ENCODE assay signal across 18 mouse cellular contexts in genomic region chr6:31414303-31414702, GRCm38 (mm10). TPM values are rescaled to one million over a fixed set of nuclear protein-coding genes. Genes with fewer than 3 reads are reported as not detected.
DNase-seq lines count a peak whose midpoint lies in the region; ATAC-seq and TF ChIP-seq lines count a peak whose summit lies in the region.
"Had no signal": no experiment of that assay in that cellular context is flagged by ENCODE, and none has a peak within 500 bp of the region (broad histone marks: within the 10 kb centered on the region; RNA-seq: fewer than 3 reads in every experiment).

No protein-coding gene starts in this region.

- 32% methylated on average over 1 of the region's 1 CpGs for WGBS in forebrain, embryonic 14.5 days
- 53% methylated on average over 1 of the region's 1 CpGs for WGBS in forebrain, embryonic 12.5 days
- 18% methylated on average over 1 of the region's 1 CpGs for WGBS in forebrain, postnatal 0 days
- whole genome bisulfite sequencing in forebrain, embryonic 10.5 days, result 60% methylated on average over 1 of the region's 1 CpGs
- WGBS in heart, adult 2 months, result 0% methylated on average over 1 of the region's 1 CpGs

- peaks cover 14% of the 10 kb centered on the region for H3K79me2 ChIP-seq in heart, adult 2 months (replicated peaks; ENCODE audit: control insufficient read depth, insufficient read depth, low read length)

- H3K4me3 ChIP-seq in forebrain, embryonic 14.5 days (ENCODE audit: low read depth, low read length), result no peak overlapping the region
- no peak overlapping the region for H3K4me3 ChIP-seq in forebrain, embryonic 12.5 days (replicated peaks)
- no peak overlapping the region for H3K4me3 ChIP-seq in forebrain, postnatal 0 days (ENCODE audit: low read depth, low read length)
- H3K4me3 ChIP-seq in forebrain, embryonic 10.5 days, result no peak overlapping the region
- no peak overlapping the region for H3K4me3 ChIP-seq in heart, adult 2 months
- H3K4me3 ChIP-seq: embryonic facial prominence, embryonic 13.5 days; embryonic facial prominence, embryonic 15.5 days; erythroblast, embryonic 14.5 days; forebrain, embryonic 13.5 days had no signal

- H3K27ac ChIP-seq in forebrain, embryonic 14.5 days (ENCODE audit: low read depth, low read length), result no peak overlapping the region
- no peak overlapping the region for H3K27ac ChIP-seq in forebrain, embryonic 12.5 days
- no peak overlapping the region for H3K27ac ChIP-seq in forebrain, postnatal 0 days (ENCODE audit: low read depth, low read length)
- no peak overlapping the region for H3K27ac ChIP-seq in forebrain, embryonic 10.5 days
- H3K27ac ChIP-seq in heart, adult 2 months, result no peak overlapping the region
- H3K27ac ChIP-seq: embryonic facial prominence, embryonic 13.5 days; embryonic facial prominence, embryonic 15.5 days; forebrain, embryonic 13.5 days had no signal

- no peaks in the 10 kb centered on the region for H3K36me3 ChIP-seq in forebrain, embryonic 14.5 days (ENCODE audit: control insufficient read depth, insufficient read depth, low read length)
- no peaks in the 10 kb centered on the region for H3K36me3 ChIP-seq in forebrain, embryonic 12.5 days (replicated peaks)
- H3K36me3 ChIP-seq in forebrain, postnatal 0 days (ENCODE audit: insufficient read depth), result no peaks in the 10 kb centered on the region
- peaks cover 5% of the 10 kb centered on the region; the same call in 1 of the 2 replicates for H3K36me3 ChIP-seq in forebrain, embryonic 10.5 days (replicated peaks)
- peaks cover 30% of the 10 kb centered on the region for H3K36me3 ChIP-seq in heart, adult 2 months (ENCODE audit: control insufficient read depth, insufficient read depth, low read length)
- H3K36me3 ChIP-seq: embryonic facial prominence, embryonic 13.5 days; embryonic facial prominence, embryonic 15.5 days had no signal

- intact Hi-C loops in heart, adult 2 months (cut with DNase I), result no loop called here
- intact Hi-C loops in heart, postnatal 25 days (cut with DNase I), result no loop called here

- H3K9me3 ChIP-seq in forebrain, embryonic 14.5 days (replicated peaks; ENCODE audit: control insufficient read depth, low read length), result no peaks in the 10 kb centered on the region
- H3K9me3 ChIP-seq in forebrain, embryonic 12.5 days, result no peaks in the 10 kb centered on the region
- no peaks in the 10 kb centered on the region for H3K9me3 ChIP-seq in forebrain, postnatal 0 days (ENCODE audit: low read length)
- no peaks in the 10 kb centered on the region; the same call in 1 of the 2 replicates for H3K9me3 ChIP-seq in forebrain, embryonic 10.5 days
- H3K9me3 ChIP-seq: embryonic facial prominence, embryonic 13.5 days; embryonic facial prominence, embryonic 15.5 days had no signal

- no peak for TF ChIP-seq POLR2A in heart, adult 2 months (IDR thresholded peaks at IDR 0.05; ENCODE audit: insufficient read depth, low read depth, low read length)
- TF ChIP-seq POLR2A in brain, embryonic 14.5 days (IDR thresholded peaks at IDR 0.05; ENCODE audit: borderline replicate concordance, extremely low read depth, insufficient read depth, insufficient read length, poor library complexity, severe bottlenecking), result no peak

- no peak for TF ChIP-seq EP300 in heart, adult 2 months (IDR thresholded peaks at IDR 0.05; ENCODE audit: insufficient read depth, low read depth, low read length)

- H3K4me2 ChIP-seq in forebrain, embryonic 14.5 days (ENCODE audit: low read length), result no peak overlapping the region
- H3K4me2 ChIP-seq in forebrain, embryonic 12.5 days, result no peak overlapping the region
- no peak overlapping the region for H3K4me2 ChIP-seq in forebrain, postnatal 0 days (ENCODE audit: low read depth)
- H3K4me2 ChIP-seq: embryonic facial prominence, embryonic 13.5 days; embryonic facial prominence, embryonic 15.5 days; forebrain, embryonic 13.5 days had no signal

- H3K27me3 ChIP-seq in forebrain, embryonic 14.5 days (replicated peaks; ENCODE audit: control insufficient read depth, insufficient read depth, low read length), result no peaks in the 10 kb centered on the region
- no peaks in the 10 kb centered on the region for H3K27me3 ChIP-seq in forebrain, embryonic 12.5 days
- no peaks in the 10 kb centered on the region for H3K27me3 ChIP-seq in forebrain, postnatal 0 days (ENCODE audit: insufficient read depth, low read length)
- no peaks in the 10 kb centered on the region for H3K27me3 ChIP-seq in forebrain, embryonic 10.5 days (ENCODE audit: poor library complexity, severe bottlenecking)
- no peaks in the 10 kb centered on the region for H3K27me3 ChIP-seq in heart, adult 2 months (ENCODE audit: control insufficient read depth, insufficient read depth, low read length)
- H3K27me3 ChIP-seq: embryonic facial prominence, embryonic 13.5 days; embryonic facial prominence, embryonic 15.5 days; forebrain, embryonic 13.5 days had no signal

- H3K4me1 ChIP-seq in forebrain, embryonic 14.5 days (ENCODE audit: control insufficient read depth, insufficient read depth, low read length), result peaks cover 8% of the 10 kb centered on the region
- H3K4me1 ChIP-seq in forebrain, embryonic 12.5 days, result peaks cover 17% of the 10 kb centered on the region
- no peaks in the 10 kb centered on the region for H3K4me1 ChIP-seq in forebrain, postnatal 0 days (ENCODE audit: insufficient read depth)
- H3K4me1 ChIP-seq in forebrain, embryonic 10.5 days, result peaks cover 20% of the 10 kb centered on the region
- peaks cover 27% of the 10 kb centered on the region for H3K4me1 ChIP-seq in heart, adult 2 months (ENCODE audit: control insufficient read depth, insufficient read depth, low read length)

- TF ChIP-seq CTCF in forebrain, postnatal 0 days (IDR thresholded peaks at IDR 0.05; ENCODE audit: low read depth), result no peak
- no peak for TF ChIP-seq CTCF in heart, adult 2 months (IDR thresholded peaks at IDR 0.05)
- TF ChIP-seq CTCF in brain, embryonic 14.5 days (IDR thresholded peaks at IDR 0.05; ENCODE audit: borderline replicate concordance, extremely low read depth, insufficient read depth, insufficient read length), result no peak

- no peak overlapping the region for H3K9ac ChIP-seq in forebrain, embryonic 14.5 days (ENCODE audit: low read length)
- H3K9ac ChIP-seq in forebrain, embryonic 12.5 days, result no peak overlapping the region
- no peak overlapping the region for H3K9ac ChIP-seq in forebrain, postnatal 0 days
- peak overlapping the region; percentile 38; the same call in 1 of the 2 replicates for H3K9ac ChIP-seq in heart, adult 2 months (ENCODE audit: low read depth, low read length)
- H3K9ac ChIP-seq: embryonic facial prominence, embryonic 13.5 days; embryonic facial prominence, embryonic 15.5 days; forebrain, embryonic 13.5 days had no signal

- no peak for ATAC-seq in forebrain, embryonic 14.5 days
- ATAC-seq in forebrain, embryonic 12.5 days (ENCODE audit: low FRiP score), result no peak
- peak; percentile 65; the same call in 1 of the 2 replicates for ATAC-seq in forebrain, postnatal 0 days
- ATAC-seq in inflammation-experienced regulatory T-cells, adult 6 months, result no peak
- ATAC-seq: forebrain, embryonic 13.5 days had no signal

- peak; percentile 16 for DNase-seq in forebrain, embryonic 14.5 days (ENCODE audit: low spot score)
- no peak for DNase-seq in forebrain, postnatal 0 days
- no peak for DNase-seq in forebrain, embryonic 10.5 days (ENCODE audit: extremely low spot score, low spot score)
- no peak for DNase-seq in heart, adult 2 months
- DNase-seq in heart, postnatal 25 days (ENCODE audit: low spot score), result no peak
- DNase-seq in brain, embryonic 14.5 days (ENCODE audit: low read depth), result peak; percentile 47
- DNase-seq: adrenal gland, adult 2 months; adrenal gland, postnatal 25 days; cerebellum, adult 11 months; cerebellum, adult 18-20 months; cerebellum, adult 8-10 months; embryo, embryonic 11 days had no signal

RNA-seq across cellular contexts. Expression of gene Mkln1, which starts 15.8 kb away (rescaled TPM):
- polyA plus RNA-seq in forebrain, embryonic 14.5 days (2014; fragmentation: Nextera tagmentation; extraction: Ambion mirVana), result 156 and 167 TPM in 2 replicates
- polyA plus RNA-seq in forebrain, embryonic 12.5 days (2016; fragmentation: Nextera tagmentation; extraction: Ambion mirVana), result 187 and 208 TPM in 2 replicates
- total RNA-seq in forebrain, postnatal 0 days (2014; rRNA removed), result 93.2 and 119 TPM in 2 replicates
- polyA plus RNA-seq in forebrain, postnatal 0 days (2015; fragmentation: Nextera tagmentation; extraction: Ambion mirVana), result 84.1 and 93.5 TPM in 2 replicates
- polyA plus RNA-seq in forebrain, embryonic 10.5 days (2016; fragmentation: Nextera tagmentation; extraction: Ambion mirVana), result 207 TPM in 2 replicates
- 100 to 1,000 TPM; 148 to 157 TPM for total RNA-seq in heart, adult 2 months (2021)
- 52.5 and 94.8 TPM in 2 replicates for polyA plus RNA-seq in heart, adult 2 months (2012; rRNA removed)
- 100 to 1,000 TPM; 164 to 171 TPM for total RNA-seq in heart, postnatal 25 days (2021)
- polyA plus RNA-seq in brain, embryonic 14.5 days (2012; rRNA removed), result 45.4 and 47.9 TPM in 2 replicates
- 100 to 1,000 TPM; 299 to 352 (median 344) TPM for polyA plus RNA-seq in inflammation-experienced regulatory T-cells, adult 6 months (2017; shearing (Covaris generic))

Comparison
In these comparisons a context has a peak if more than half of its experiments do, and no peak if none do; other contexts are left out.
1. DNase-seq: peak in forebrain, embryonic 14.5 days (single experiment) and brain, embryonic 14.5 days (single experiment); none in forebrain, postnatal 0 days (single experiment), forebrain, embryonic 10.5 days (single experiment), heart, adult 2 months (0 of 2) and heart, postnatal 25 days (single experiment).